Mouse (Mus musculus) adrenal gland, adult 18-20 months (tissue): ENCODE data around the gene Mtfr2. TPM values are rescaled to one million over a fixed set of nuclear protein-coding genes. Genes with fewer than 3 reads are reported as not detected.
A peak's percentile ranks its signal among the peaks of the same experiment; 100 is the strongest.

Source experiments
- DNase-seq, 2 experiments: peaks; one replicate each; pipeline ENCODE4 v3.0.0; 2021 to 2022; ENCODE audit warnings: low spot score in 2 of 2
- long read RNA-seq, 2 experiments: library from polyadenylated mRNA; stranded (forward); transcript quantifications; one replicate each; pipeline ENCODE4 v2.0.0; 2021
- total RNA-seq, 2 experiments: library from RNA; stranded (reverse); gene quantifications; 1 replicate in 1 of 2; 2 replicates in 1 of 2; pipeline ENCODE4 v1.2.3; 2021

Gene Mtfr2
- total RNA-seq = under 1 TPM; 0.54 to 0.63 TPM
- long read RNA-seq, experiment 1 = 0 reads
- long read RNA-seq, experiment 2 = 0 reads

- DNase-seq = peak; percentile 90 to 91
Measured at GRCm38 (mm10) chr10:20347285-20348214, at the start of gene Mtfr2. Mtfr2 (plus strand) TSS chr10:20347770.

- no peak for DNase-seq
Measured at GRCm38 (mm10) chr10:20298152-20298920, 49.2 kb upstream of the Mtfr2 start.

GRCm38 (mm10) chr10:20299114-20299513 is 48.5 kb upstream of the Mtfr2 start:
- no peak for DNase-seq

DNA sequence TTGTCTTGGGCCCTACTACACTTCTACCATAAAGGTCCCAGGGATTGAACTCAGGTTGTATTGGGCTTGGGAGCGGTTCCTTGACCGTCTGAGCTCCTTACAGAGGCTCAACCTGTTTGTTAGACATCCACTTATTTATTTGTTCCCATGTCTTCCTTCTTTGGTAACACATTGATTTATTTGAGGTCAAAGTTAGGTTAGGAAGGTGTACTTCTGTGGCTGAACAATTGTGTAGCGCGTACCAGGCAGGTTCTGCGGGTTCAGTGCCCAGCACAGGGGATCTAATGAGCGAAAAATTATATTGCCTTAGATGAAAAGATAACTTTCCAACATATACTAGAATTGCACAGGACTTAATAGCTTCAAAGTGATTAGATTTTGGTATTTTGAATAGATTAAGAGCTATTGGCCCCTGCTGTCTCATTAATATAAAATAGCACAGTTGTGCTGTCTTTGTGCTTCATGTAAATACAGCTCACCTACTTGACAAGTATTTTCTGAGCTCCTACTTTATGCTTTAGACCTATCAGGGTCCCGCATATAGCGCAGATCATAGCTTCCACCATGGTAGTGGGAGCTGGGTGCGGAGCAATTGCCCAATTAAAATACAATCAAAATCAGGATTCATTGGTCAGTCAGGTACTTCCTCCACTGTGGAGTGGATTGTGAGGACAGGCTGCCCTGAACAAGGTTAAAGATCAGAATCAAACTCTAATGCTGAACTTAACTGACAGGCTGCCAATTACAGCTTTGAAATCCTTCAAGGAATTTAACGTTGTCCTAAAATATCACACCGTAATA is 36.4 kb upstream of the Mtfr2 start:
- DNase-seq = no peak

- DNase-seq = peak; percentile 99
Measured at GRCm38 (mm10) chr10:20311918-20312735, 35.4 kb upstream of the Mtfr2 start, which contains the start of gene Bclaf1. Bclaf1 (plus strand) TSS chr10:20312469.

- DNase-seq = peak; percentile 89 to 91
Measured at GRCm38 (mm10) chr10:20312736-20313301, 34.8 kb upstream of the Mtfr2 start.

DNA sequence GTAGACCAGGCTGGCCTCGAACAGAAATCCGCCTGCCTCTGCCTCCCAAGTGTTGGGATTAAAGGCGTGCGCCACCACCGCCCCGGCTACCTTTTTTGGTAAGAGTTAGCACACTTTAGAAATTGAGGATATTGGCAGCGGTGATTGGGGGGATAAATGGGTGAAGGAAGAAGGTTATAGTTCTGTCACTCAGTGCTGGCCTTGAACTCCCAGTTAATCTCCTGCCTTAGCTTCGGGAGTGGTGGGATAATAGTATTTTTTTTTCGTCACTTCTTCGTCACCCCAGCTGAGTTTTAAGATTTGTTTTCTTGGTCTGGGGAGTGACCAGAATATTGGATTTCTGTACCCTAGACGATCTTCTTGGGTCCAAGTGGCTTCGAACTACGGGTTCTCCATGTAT is 34.1 kb upstream of the Mtfr2 start:
- no peak for DNase-seq

DNA sequence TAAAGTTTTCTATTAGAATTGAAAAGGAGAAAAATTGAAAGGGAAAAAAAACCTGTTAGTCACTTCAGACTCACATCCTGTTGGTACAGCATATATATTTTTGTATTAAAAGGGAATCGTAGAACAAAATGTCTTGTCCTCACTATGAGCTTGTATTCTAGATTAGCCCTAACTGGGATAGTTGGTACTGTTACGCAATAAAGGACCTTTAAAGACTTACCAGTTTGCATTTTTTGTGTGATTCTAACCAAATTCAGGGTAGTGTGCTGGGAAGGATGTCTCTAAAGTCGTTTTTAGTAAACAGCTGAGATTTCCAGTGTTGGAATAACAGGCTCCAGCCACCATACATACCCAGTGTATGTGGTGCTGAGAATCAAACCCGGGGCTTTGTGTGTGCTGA is 33.6 kb upstream of the Mtfr2 start:
- DNase-seq = no peak

GRCm38 (mm10) chr10:20314797-20315196 is 32.8 kb upstream of the Mtfr2 start:
- no peak for DNase-seq

GRCm38 (mm10) chr10:20317466-20317865 is 30.1 kb upstream of the Mtfr2 start:
- no peak for DNase-seq

GRCm38 (mm10) chr10:20326226-20326625 is 21.3 kb upstream of the Mtfr2 start:
- DNase-seq = no peak

DNA sequence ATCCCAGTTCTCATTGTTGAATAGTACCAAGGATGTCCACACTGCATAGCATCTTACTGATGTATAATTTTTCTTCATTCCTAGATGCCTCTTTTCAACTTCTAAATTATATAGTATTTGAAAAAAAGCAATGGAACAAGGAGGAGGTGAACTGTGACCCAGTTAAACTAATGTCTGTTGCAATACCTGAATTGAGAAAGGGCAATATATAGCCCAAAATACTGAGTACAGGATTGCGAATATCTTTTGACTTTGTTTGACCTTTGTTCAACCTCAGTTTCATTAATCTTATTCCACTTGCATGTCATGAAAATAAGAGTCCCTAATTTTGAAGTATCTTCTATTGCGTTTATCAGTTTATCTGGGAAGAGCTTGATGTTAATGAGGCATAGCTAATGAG is 16.3 kb upstream of the Mtfr2 start:
- no peak for DNase-seq

DNA sequence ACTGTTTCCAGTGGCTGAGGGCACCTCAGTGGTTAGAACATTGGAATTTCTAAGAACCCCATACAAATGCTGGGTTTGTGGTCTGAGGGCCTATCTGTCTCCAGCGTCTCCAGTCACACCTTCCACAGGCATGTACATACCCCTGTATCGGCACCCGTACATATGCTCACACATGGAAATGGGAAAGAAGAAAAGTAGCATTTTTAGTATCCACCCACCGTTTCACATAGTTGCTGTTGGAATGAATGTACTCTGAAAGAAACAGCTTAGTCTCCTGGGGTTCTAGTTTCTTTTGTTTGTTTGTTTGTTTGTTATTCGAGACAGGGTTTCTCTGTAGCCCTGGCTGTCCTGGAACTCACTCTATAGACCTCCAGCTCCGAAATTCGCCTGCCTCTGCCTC is 9.7 kb upstream of the Mtfr2 start:
- DNase-seq = no peak

DNA sequence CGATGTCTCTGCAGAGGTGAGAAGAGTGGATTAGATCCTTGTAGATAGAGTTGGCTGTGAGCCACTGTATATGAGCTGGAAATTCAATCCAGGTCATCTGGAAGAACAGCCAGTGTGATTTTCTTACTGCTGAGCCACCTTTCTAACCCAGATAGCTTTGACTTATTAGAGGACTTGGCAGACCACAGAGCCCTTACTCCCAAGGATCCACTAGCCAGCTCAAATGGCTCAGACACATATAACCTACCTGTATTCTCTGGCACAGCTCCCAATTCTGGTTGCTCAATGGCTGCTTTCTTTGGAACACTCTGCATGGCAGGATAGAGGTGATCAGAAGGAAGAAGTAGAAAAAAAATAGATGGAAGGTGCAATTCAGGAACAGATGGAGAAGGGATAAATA is 1.8 kb upstream of the Mtfr2 start:
- DNase-seq = no peak

- DNase-seq = no peak
Measured at GRCm38 (mm10) chr10:20348894-20349293, 1.3 kb downstream of the Mtfr2 start.

GRCm38 (mm10) chr10:20361542-20362449 is 14.2 kb downstream of the Mtfr2 start:
- DNase-seq = no peak

DNA sequence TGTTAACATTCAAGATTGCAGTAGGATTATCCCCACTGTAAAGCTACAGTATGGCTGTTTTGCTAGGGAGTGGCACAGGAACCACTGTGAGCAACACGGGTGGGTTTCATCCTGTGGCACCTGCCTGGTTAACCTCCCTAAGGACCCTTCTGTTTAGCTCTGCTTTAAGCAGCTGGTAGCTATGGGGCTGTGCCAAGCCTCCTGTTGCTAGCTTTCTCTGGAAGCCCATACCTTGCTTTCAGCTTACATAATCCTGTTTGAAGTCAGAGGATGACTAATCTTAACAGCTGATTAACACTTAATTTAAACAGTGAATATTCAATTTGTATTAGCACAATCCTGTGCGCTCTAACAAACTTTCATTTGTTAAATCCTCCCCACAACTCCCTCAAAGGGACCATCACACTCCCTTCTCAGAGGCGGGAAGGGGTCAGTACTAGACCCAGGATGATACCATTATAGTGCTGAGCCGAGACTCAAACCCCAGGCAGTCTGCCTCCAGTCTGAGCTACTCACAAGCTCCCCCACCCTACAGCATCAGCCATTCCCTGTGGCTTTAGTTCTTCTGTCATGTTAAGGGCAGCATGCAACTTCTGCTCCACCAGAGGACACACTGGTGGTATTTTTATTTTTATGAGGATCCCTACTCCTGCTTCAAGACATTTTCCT is 15.0 kb downstream of the Mtfr2 start:
- DNase-seq = no peak

- DNase-seq = no peak
Measured at GRCm38 (mm10) chr10:20372046-20372445, 24.5 kb downstream of the Mtfr2 start.
